Mouse (Mus musculus): ENCODE measurements around the gene Pdzrn3. TPM values are rescaled to one million over a fixed set of nuclear protein-coding genes. Genes with fewer than 3 reads are reported as not detected.

Gene Pdzrn3
- total and polyA plus RNA-seq, 3 experiments, result not detected

DNA sequence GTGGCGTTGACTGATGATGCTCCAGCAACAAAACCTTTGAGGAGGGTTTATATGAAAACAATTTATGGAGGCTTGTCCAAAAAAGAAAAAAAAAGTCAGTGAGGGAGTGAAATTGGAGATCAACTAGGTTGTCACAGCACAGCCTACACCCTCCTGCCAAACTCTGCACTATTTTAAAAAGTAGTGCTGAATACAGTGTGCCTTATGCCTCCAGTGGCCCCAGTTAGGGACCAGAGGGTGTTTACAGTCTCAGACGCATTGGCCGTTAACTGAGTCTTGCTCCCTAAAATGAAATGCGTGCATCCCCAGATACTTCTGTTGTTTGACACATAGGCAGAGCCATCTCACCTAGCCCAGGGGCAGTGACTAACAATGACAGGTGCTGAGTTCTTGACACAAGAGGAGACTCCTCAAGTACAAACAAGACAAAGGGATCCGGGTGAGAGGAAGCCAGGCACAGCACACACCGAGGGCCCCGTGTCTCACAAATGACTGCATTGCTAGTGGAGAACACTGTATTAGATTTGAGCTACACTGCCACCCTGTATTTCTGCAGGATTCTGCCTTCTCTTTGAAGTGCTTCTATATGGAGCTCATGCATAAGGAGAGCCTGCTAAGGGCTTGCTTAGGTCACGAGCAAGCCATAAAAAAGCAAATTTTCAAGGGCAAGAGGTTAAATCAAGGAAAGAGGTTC is 14.6 kb upstream of the Pdzrn3 start:
- Histone ChIP-seq H3K4me2 (ENCODE audit: insufficient read depth, low read depth, poor library complexity, severe bottlenecking) (no peak overlapping the region), H3K4me3 (replicated peaks in 1 of 3; ENCODE audit: low read depth in 2 of 3, low read length in 2 of 3, poor library complexity in 1 of 3) (no peak overlapping the region), H3K9me3 (replicated peaks; ENCODE audit: low read length) (peaks cover 67% of the 10 kb centered on the region), H3K36me3 (replicated peaks in 1 of 2; ENCODE audit: control insufficient read depth in 1 of 2, insufficient read depth in 1 of 2, low read length in 1 of 2) (no peaks in the 10 kb centered on the region), H3K4me1 (ENCODE audit: control insufficient read depth in 1 of 2, insufficient read depth in 2 of 2) (no peaks in the 10 kb centered on the region), H3K79me2 (replicated peaks; ENCODE audit: control insufficient read depth, extremely low read depth, insufficient read depth, poor library complexity, severe bottlenecking) (no peaks in the 10 kb centered on the region), H3K27ac (ENCODE audit: insufficient read depth, low read depth) (no peak overlapping the region), H3K9ac (ENCODE audit: insufficient read depth, low read depth) (no peak overlapping the region), H3K27me3 (replicated peaks) (no peaks in the 10 kb centered on the region)
- in situ Hi-C loops (cut with MboI; ENCODE audit: low pct_ligation_motif_present, low pct_unique_long_range_greater_than_20kb, low sequenced_read_pairs), result no loop called here
- no peak for DNase-seq (ENCODE audit: extremely low read depth)
- dilution Hi-C loops (cut with MboI; ENCODE audit: extremely low pct_ligation_motif_present, extremely low pct_unique_long_range_greater_than_20kb, low sequenced_read_pairs), result no loop called here
- no peak for TF ChIP-seq E2F4 (IDR thresholded peaks at IDR 0.05; ENCODE audit: insufficient replicate concordance, low read depth, low read length)
- no peak for TF ChIP-seq ZKSCAN1 (IDR thresholded peaks at IDR 0.05; ENCODE audit: borderline replicate concordance, low read depth, low read length)
- TF ChIP-seq IRF4 (IDR thresholded peaks at IDR 0.05; ENCODE audit: low read depth, low read length), result no peak
- no peak for TF ChIP-seq KAT2A (IDR thresholded peaks at IDR 0.05; ENCODE audit: insufficient replicate concordance, low read length)
- no peak for TF ChIP-seq ZNF384 (IDR thresholded peaks at IDR 0.05; ENCODE audit: low read depth, low read length)
- TF ChIP-seq JUND (conservative IDR thresholded peaks at IDR 0.05; ENCODE audit: low read depth, low read length), result no peak
- TF ChIP-seq HCFC1 (IDR thresholded peaks at IDR 0.05; ENCODE audit: low read depth, low read length), result no peak
- TF ChIP-seq MEF2A (IDR thresholded peaks at IDR 0.05; ENCODE audit: borderline replicate concordance, low read depth, low read length), result no peak
- no peak for TF ChIP-seq CHD1 (IDR thresholded peaks at IDR 0.05; ENCODE audit: low read depth, low read length)
- TF ChIP-seq USF1 (IDR thresholded peaks at IDR 0.05; ENCODE audit: low read depth, low read length), result no peak
- TF ChIP-seq ZC3H11A (IDR thresholded peaks at IDR 0.05; ENCODE audit: low read depth, low read length), result no peak

DNA sequence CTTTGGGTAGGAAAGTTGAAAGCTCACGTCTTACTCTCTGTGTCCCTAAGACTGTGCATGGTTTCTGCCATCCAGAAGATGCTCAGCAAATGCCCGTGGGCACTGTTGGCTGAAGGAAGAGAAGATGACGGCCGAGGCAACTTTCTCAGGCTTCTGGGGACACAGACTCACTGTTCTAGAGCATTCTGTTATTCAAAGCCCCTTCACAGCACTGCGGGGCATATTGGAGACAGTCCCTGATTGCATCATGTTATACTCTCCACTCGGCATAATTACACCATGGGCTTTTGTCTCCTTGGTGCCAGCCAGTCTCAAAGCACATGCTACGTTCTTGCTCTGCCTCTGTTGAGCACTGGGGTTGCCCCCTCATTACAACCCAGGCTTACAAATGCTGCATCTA is 7.8 kb upstream of the Pdzrn3 start:
- peaks cover 69% of the 10 kb centered on the region for H3K9me3 ChIP-seq (replicated peaks; ENCODE audit: low read length)
- no peaks in the 10 kb centered on the region for H3K36me3 ChIP-seq (replicated peaks in 1 of 2; ENCODE audit: control insufficient read depth in 1 of 2, insufficient read depth in 1 of 2, low read length in 1 of 2)
- H3K4me1 ChIP-seq (ENCODE audit: control insufficient read depth in 1 of 2, insufficient read depth in 2 of 2), result no peaks in the 10 kb centered on the region
- TF ChIP-seq CTCF (conservative IDR thresholded peaks at IDR 0.05 in 1 of 2, IDR thresholded peaks at IDR 0.05 in 1 of 2; ENCODE audit: low read depth in 2 of 2, low read length in 2 of 2), result no peak
- no peak for TF ChIP-seq MEF2A (IDR thresholded peaks at IDR 0.05; ENCODE audit: borderline replicate concordance, low read depth, low read length)
- no peak for TF ChIP-seq USF2 (conservative IDR thresholded peaks at IDR 0.05; ENCODE audit: low read depth, low read length)
- H3K27ac ChIP-seq (ENCODE audit: insufficient read depth, low read depth), result no peak overlapping the region
- in situ Hi-C loops (cut with MboI; ENCODE audit: low pct_ligation_motif_present, low pct_unique_long_range_greater_than_20kb, low sequenced_read_pairs) (no loop called here), dilution Hi-C loops (cut with MboI; ENCODE audit: extremely low pct_ligation_motif_present, extremely low pct_unique_long_range_greater_than_20kb, low sequenced_read_pairs) (no loop called here)
- DNase-seq (ENCODE audit: extremely low read depth), result no peak
- no peaks in the 10 kb centered on the region for H3K79me2 ChIP-seq (replicated peaks; ENCODE audit: control insufficient read depth, extremely low read depth, insufficient read depth, poor library complexity, severe bottlenecking)
- H3K4me3 ChIP-seq (replicated peaks in 1 of 3; ENCODE audit: low read depth in 2 of 3, low read length in 2 of 3, poor library complexity in 1 of 3), result no peak overlapping the region
- no peak overlapping the region for H3K4me2 ChIP-seq (ENCODE audit: insufficient read depth, low read depth, poor library complexity, severe bottlenecking)
- no peak overlapping the region for H3K9ac ChIP-seq (ENCODE audit: insufficient read depth, low read depth)
- no peaks in the 10 kb centered on the region for H3K27me3 ChIP-seq (replicated peaks)

DNA sequence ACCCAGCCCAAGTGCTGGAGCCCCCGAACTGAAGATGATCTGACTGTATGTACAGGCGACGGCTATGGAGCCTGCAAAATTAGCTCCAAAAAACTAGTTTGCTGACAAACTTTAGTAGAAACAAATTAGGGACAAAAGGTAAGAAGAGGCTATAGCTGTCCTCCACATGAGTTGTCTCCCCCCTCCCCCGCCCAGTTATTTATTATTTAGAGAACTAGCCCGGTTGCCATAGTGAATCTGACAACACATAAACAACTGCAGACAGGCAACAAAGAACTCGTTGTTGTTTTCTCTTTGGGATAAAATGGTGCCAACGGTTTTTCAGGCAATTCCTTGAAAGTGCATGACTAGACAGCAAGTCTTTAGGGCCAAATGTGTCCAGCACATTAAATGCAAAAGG is 7.3 kb upstream of the Pdzrn3 start:
- no peak overlapping the region for H3K9ac ChIP-seq (ENCODE audit: insufficient read depth, low read depth)
- in situ Hi-C loops (cut with MboI; ENCODE audit: low pct_ligation_motif_present, low pct_unique_long_range_greater_than_20kb, low sequenced_read_pairs), result no loop called here

More for the DNA sequence above, 7.3 kb upstream of the Pdzrn3 start:
- Histone ChIP-seq H3K27me3 (replicated peaks) (no peaks in the 10 kb centered on the region), H3K79me2 (replicated peaks; ENCODE audit: control insufficient read depth, extremely low read depth, insufficient read depth, poor library complexity, severe bottlenecking) (no peaks in the 10 kb centered on the region), H3K27ac (ENCODE audit: insufficient read depth, low read depth) (no peak overlapping the region), H3K4me1 (ENCODE audit: control insufficient read depth in 1 of 2, insufficient read depth in 2 of 2) (no peaks in the 10 kb centered on the region), H3K36me3 (replicated peaks in 1 of 2; ENCODE audit: control insufficient read depth in 1 of 2, insufficient read depth in 1 of 2, low read length in 1 of 2) (no peaks in the 10 kb centered on the region), H3K9me3 (replicated peaks; ENCODE audit: low read length) (peaks cover 70% of the 10 kb centered on the region), H3K4me3 (replicated peaks in 1 of 3; ENCODE audit: low read depth in 2 of 3, low read length in 2 of 3, poor library complexity in 1 of 3) (no peak overlapping the region), H3K4me2 (ENCODE audit: insufficient read depth, low read depth, poor library complexity, severe bottlenecking) (no peak overlapping the region)
- TF ChIP-seq ETS1 (conservative IDR thresholded peaks at IDR 0.05; ENCODE audit: low read depth, low read length), result no peak
- no peak for TF ChIP-seq ZKSCAN1 (IDR thresholded peaks at IDR 0.05; ENCODE audit: borderline replicate concordance, low read depth, low read length)
- no peak for TF ChIP-seq ZC3H11A (IDR thresholded peaks at IDR 0.05; ENCODE audit: low read depth, low read length)
- no peak for TF ChIP-seq ZMIZ1 (IDR thresholded peaks at IDR 0.05; ENCODE audit: low read depth, low read length)
- dilution Hi-C loops (cut with MboI; ENCODE audit: extremely low pct_ligation_motif_present, extremely low pct_unique_long_range_greater_than_20kb, low sequenced_read_pairs), result no loop called here
- no peak for DNase-seq (ENCODE audit: extremely low read depth)
